ENCODE assay signal across 16 mouse cellular contexts in genomic region chr1:92981056-92981845, GRCm38 (mm10). TPM values are rescaled to one million over a fixed set of nuclear protein-coding genes. Genes with fewer than 3 reads are reported as not detected.
DNase-seq lines count a peak whose midpoint lies in the region; ATAC-seq lines count a peak whose summit lies in the region.
"Had no signal": no experiment of that assay in that cellular context is flagged by ENCODE, and none has a peak within 500 bp of the region (broad histone marks: within the 10 kb centered on the region; RNA-seq: fewer than 3 reads in every experiment).

No protein-coding gene starts in this region.

- peaks cover 37% of the 10 kb centered on the region for H3K4me1 ChIP-seq in heart, embryonic 10.5 days

- H3K27me3 ChIP-seq in heart, embryonic 10.5 days (ENCODE audit: insufficient read depth, poor library complexity, severe bottlenecking), result peaks cover 31% of the 10 kb centered on the region
- H3K27me3 ChIP-seq: embryonic facial prominence, embryonic 15.5 days had no signal

- no peaks in the 10 kb centered on the region for H3K9me3 ChIP-seq in heart, embryonic 10.5 days
- H3K9me3 ChIP-seq: embryonic facial prominence, embryonic 15.5 days had no signal

- ATAC-seq in cerebellum, adult (ENCODE audit: insufficient number of reproducible peaks, low FRiP score, low TSS enrichment), result no peak
- ATAC-seq: intestine, embryonic 16.5 days had no signal

- 73% methylated on average over 7 of the region's 7 CpGs for WGBS in heart, embryonic 10.5 days

- H3K4me3 ChIP-seq in heart, embryonic 10.5 days, result no peak overlapping the region
- H3K4me3 ChIP-seq: embryonic facial prominence, embryonic 15.5 days had no signal

- no peak overlapping the region for H3K27ac ChIP-seq in heart, embryonic 10.5 days
- H3K27ac ChIP-seq: embryonic facial prominence, embryonic 15.5 days had no signal

- H3K36me3 ChIP-seq in heart, embryonic 10.5 days, result no peaks in the 10 kb centered on the region
- H3K36me3 ChIP-seq: embryonic facial prominence, embryonic 15.5 days had no signal

- peak; percentile 81 to 93 for DNase-seq in heart, adult 18-20 months
- DNase-seq in heart, embryonic 10.5 days (ENCODE audit: low spot score), result no peak
- peak; percentile 88 to 89 for DNase-seq in heart, adult 9 months (ENCODE audit: low spot score in 2 of 2)
- DNase-seq in kidney, adult 8-10 months, result peak; percentile 42 to 59
- peak; percentile 57 for DNase-seq in lung, postnatal 10 days
- no peak for DNase-seq in right cerebral cortex, postnatal 4 days
- no peak for DNase-seq in layer of hippocampus, postnatal 14 days (ENCODE audit: low spot score in 2 of 2)
- DNase-seq: cerebellum, postnatal 36 days; right cerebral cortex, postnatal 25 days; thymus, adult 18-20 months had no signal

RNA-seq across cellular contexts. Expression of gene Aqp12, which starts 24.9 kb away (rescaled TPM):
- not detected for total RNA-seq in heart, adult 18-20 months (2021)
- polyA plus RNA-seq in heart, embryonic 10.5 days (2016; fragmentation: Nextera tagmentation; extraction: Ambion mirVana), result not detected in 2 replicates
- not detected for total RNA-seq in layer of hippocampus, postnatal 14 days (2021)
- polyA plus RNA-seq: embryonic facial prominence, embryonic 15.5 days; limb, embryonic 11.5 days; midbrain, embryonic 11.5 days; neural tube, embryonic 11.5 days had no signal

RNA-seq across cellular contexts. Expression of gene Gpr35, which starts 30.6 kb away (rescaled TPM):
- under 1 TPM; 0.59 to 0.62 TPM for total RNA-seq in heart, adult 18-20 months (2021)
- polyA plus RNA-seq in heart, embryonic 10.5 days (2016; fragmentation: Nextera tagmentation; extraction: Ambion mirVana), result 0.20 and 0.28 TPM in 2 replicates
- 1 to 10 TPM in 1 of 2 experiments, under 1 TPM in 1; 0.45 to 1.0 TPM for total RNA-seq in layer of hippocampus, postnatal 14 days (2021)
- polyA plus RNA-seq: midbrain, embryonic 11.5 days had no signal

RNA-seq across cellular contexts. Expression of gene Capn10, which starts 47.1 kb away (rescaled TPM):
- 1 to 10 TPM; 5.6 to 7.2 TPM for total RNA-seq in heart, adult 18-20 months (2021)
- 19.4 and 25.4 TPM in 2 replicates for polyA plus RNA-seq in heart, embryonic 10.5 days (2016; fragmentation: Nextera tagmentation; extraction: Ambion mirVana)
- total RNA-seq in layer of hippocampus, postnatal 14 days (2021), result 10 to 100 TPM; 45.5 to 51.1 TPM

Comparison
In these comparisons a context has a peak if more than half of its experiments do, and no peak if none do; other contexts are left out.
1. DNase-seq: peak in heart, adult 18-20 months (2 of 2), heart, adult 9 months (2 of 2), kidney, adult 8-10 months (2 of 2) and lung, postnatal 10 days (single experiment); none in heart, embryonic 10.5 days (single experiment), right cerebral cortex, postnatal 4 days (single experiment) and layer of hippocampus, postnatal 14 days (0 of 2).
2. RNA of gene Capn10, which starts 47.1 kb away (total RNA-seq): 45.5 to 51.1 TPM in layer of hippocampus, postnatal 14 days; 5.6 to 7.2 TPM in heart, adult 18-20 months; every median in the first group is over 4 times any median in the second.